Mouse (Mus musculus) adrenal gland, adult (tissue): Measurements from ENCODE around the gene Gm45623.

Source experiments
- DNase-seq, 2 experiments: peaks; one replicate each; pipeline ENCODE4 v3.0.0; 2022 to 2023; ENCODE audit warnings: low spot score in 1 of 2; ENCODE audit not compliant: inconsistent age in 2 of 2

Gm45623 gene

DNA sequence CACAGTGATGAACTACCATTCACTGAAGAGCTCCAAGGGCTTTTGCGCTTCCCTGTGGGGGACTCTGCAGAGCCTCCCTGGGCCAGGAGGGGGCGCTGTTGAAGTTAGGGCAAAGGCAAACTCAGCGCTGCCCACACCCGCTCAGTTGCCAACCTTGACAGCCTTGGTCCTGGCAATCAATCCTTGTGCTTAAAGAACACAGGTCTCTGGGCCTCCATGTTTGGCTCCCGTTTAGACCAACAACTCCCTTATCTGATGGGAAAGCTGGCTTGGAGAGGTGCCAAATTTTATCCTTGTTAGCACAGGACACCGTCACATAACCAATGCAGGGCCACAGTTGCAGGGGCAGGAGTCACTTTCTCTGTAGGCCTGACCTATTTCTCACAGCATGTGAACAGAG lies 2.2 kb upstream of the Gm45623 start:
- peak; percentile 41 to 74 for DNase-seq

- DNase-seq, result no peak
These were observed 994 bp downstream of the Gm45623 start for GRCm38 (mm10) chr13:56752474-56753191.

GRCm38 (mm10) chr13:56751774-56752173 lies 1.9 kb downstream of the Gm45623 start:
- no peak for DNase-seq

- DNase-seq, result no peak
These were observed 4.2 kb downstream of the Gm45623 start for GRCm38 (mm10) chr13:56749377-56749776.

GRCm38 (mm10) chr13:56747554-56747953 lies 6.1 kb downstream of the Gm45623 start:
- DNase-seq, result no peak

GRCm38 (mm10) chr13:56746739-56747532 lies 6.7 kb downstream of the Gm45623 start:
- DNase-seq, result no peak

DNA sequence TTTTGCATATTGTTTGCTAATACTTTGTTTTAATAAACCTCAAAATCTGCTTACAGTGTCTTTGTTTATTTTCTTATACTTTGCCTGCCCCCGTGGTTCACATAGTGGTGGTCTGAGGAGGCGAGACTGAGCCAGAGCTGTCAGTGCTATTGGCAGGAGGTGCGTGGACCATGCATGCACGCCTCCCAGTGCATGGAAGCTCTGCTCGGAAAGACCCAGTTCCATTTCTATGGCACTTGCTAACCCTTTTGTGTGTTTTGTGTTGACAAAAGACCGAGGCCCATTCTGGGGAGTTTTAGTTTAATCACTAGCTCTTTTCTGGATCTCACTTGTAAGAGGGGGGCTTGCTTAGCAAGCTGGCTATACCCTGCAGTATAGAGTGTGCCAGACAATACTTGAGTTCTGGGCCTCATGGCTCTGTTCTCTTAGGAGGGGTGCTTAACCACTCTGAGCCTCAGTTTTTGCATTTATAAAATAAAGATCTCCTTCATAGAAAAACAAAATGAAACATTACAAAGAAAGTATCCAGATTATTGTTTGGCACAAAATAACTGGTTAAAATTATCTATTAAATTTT lies 11.2 kb downstream of the Gm45623 start:
- no peak for DNase-seq

GRCm38 (mm10) chr13:56741691-56742090 lies 11.9 kb downstream of the Gm45623 start:
- DNase-seq, result no peak

DNA sequence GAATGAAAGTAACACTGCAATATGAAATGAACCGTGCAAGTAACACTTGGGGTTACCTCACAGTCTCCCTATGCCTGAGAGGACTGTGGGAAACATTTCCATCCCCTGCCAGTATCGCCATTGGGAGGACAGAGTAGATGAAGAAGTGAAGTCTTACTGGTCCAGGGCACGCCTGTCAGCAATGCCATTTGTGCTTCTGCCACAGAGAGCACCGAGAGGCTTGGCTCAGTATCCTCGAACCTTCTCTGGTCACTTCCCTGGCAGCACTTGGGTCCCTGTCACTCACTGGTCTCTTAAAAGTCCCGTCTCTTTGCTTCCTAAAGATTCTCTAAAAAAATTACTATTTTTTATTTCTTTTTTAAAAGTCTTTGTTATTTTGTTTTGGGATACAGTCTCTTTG lies 13.1 kb downstream of the Gm45623 start:
- no peak for DNase-seq

GRCm38 (mm10) chr13:56739556-56739955 lies 14.1 kb downstream of the Gm45623 start:
- no peak for DNase-seq

DNA sequence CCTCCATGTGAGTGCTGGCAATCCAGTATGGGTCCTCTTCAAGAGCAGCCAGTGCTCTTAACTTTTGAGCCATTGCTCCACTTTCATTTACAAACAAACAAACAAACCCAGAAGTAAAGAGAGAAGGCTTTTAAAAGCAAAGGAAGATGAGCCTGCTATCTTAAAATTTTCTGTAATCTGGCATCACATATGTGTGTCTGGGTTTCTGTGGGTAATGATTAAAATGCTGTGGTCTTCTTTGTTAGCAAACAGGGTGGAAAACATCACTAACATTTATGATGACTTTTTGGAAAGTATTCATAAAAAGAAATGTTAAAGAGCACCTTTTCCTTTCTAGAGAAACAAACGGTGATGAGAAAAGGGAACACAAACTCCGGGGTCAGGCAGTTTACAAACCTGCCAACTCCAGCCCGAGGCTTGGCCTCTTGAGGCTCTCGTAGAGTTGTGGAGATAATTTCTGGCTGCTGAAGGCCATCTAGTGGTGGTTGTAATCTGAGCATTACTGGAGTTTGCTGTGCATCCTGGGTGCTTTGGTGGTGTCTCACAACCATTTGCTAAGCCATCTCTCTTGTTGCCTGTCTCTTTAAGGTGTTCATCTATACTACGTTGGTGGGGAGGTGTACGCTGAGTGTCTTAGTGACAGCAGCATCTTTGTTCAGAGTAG lies 18.3 kb downstream of the Gm45623 start:
- DNase-seq, result peak; percentile 41 to 78

DNA sequence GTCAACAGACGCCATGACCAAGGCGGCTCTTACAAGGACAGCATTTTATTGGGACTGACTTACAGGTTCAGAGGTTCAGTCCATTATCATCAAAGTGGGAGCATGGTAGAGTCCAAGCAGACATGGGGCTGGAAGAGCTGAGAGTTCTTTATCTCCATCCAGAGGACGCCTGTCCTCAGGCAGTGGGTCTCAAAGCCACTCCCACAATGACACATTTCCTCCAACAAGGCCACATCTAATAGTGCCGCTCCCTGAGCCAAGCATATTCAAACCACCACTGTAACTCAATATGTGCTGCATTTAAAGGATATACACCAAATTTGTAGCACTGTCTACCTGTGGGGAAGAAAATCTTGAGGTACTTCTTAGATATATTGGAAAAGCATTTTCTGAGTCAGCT lies 19.0 kb downstream of the Gm45623 start:
- peak; percentile 40 to 78 for DNase-seq

DNA sequence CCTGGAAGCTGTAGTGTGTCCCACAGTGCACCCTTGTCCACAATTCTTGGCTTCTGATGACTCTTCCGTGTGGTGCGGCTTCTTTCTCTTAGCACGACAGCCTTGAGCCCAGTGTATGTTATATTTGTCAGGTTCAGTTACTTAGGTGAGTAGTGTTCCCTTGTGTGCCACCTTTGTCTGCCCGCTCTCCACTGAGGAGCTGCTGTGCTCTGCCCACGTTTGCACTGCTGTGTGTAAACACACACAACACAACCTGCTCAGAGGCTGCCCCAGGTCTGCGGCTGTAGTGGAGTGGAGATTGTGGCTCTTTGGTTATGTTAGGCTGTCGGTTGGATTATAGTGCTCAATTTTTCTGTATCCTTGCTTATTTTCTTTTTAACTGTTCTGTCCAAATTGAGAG lies 24.6 kb downstream of the Gm45623 start:
- DNase-seq, result no peak

- DNase-seq, result no peak
These were observed 27.1 kb downstream of the Gm45623 start for GRCm38 (mm10) chr13:56726551-56726950.

- DNase-seq, result no peak
These were observed 41.4 kb downstream of the Gm45623 start for GRCm38 (mm10) chr13:56712221-56712620.

DNA sequence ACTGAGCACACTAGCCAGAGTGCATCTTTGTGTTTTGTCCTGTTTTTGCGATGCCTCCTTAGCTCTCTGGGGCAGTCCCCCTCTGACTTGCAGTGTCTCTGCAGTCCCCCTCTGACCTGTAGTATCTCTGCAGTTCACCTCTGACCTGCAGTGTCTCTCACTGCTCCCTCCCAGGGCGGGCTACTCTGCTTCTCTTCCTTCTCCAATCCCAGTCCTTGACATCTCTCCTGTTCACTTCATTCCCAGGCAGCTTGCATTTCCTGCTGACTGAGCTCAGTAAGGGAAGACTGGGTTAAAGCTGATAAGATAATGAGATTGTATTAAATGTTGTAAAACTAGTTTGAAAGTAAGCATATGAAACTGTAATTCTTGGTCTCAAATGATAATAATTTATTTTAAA lies 43.0 kb downstream of the Gm45623 start:
- peak in 1 of 2 experiments; percentile 43 for DNase-seq

GRCm38 (mm10) chr13:56707606-56708005 lies 46.0 kb downstream of the Gm45623 start:
- DNase-seq, result peak in 1 of 2 experiments; percentile 54

DNA sequence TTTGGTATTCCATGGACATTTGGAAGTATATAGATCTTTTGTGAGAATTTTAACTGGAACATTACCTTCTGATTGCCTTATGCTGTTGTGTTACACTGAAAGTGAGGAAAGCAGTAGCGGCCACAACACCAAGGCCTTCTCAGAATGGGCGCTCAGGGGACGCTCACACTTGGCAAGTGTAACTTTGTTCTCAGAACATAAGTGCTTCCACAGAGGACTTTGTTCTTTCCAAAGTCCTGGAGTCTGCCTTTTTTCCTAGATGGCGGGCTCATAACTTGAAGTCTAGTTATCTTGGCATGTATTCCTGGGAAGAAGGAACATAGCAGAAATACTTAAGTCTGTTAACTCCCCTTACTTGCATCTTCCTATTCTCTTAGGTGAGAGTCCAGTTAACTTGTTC lies 46.5 kb downstream of the Gm45623 start:
- DNase-seq, result no peak

DNA sequence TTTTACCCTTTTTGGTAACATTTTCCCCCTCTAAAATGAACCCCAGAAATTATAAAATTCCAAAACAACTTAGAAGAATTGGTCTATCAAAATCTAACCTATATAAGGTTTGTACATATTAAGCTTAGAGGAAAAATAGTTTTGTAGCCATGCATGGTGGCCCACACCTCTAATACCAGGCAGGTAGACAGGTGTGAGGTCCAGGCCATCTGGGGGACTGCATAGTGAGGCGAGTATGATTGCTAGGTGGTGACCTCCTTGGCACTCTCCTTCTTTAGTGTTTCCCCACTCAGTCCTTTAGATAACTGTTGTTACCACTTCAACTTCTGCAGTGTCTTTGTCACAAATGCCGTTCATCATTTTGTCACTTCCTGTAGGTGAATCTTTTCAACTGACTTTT lies 49.0 kb downstream of the Gm45623 start:
- no peak for DNase-seq

- DNase-seq, result peak; percentile 36 to 80
These were observed 49.7 kb downstream of the Gm45623 start for GRCm38 (mm10) chr13:56703871-56704321.

GRCm38 (mm10) chr13:56703222-56703870 lies 50.3 kb downstream of the Gm45623 start:
- peak; percentile 84 to 93 for DNase-seq
